ENCODE assay signal across 8 mouse cellular contexts in the genomic region with DNA sequence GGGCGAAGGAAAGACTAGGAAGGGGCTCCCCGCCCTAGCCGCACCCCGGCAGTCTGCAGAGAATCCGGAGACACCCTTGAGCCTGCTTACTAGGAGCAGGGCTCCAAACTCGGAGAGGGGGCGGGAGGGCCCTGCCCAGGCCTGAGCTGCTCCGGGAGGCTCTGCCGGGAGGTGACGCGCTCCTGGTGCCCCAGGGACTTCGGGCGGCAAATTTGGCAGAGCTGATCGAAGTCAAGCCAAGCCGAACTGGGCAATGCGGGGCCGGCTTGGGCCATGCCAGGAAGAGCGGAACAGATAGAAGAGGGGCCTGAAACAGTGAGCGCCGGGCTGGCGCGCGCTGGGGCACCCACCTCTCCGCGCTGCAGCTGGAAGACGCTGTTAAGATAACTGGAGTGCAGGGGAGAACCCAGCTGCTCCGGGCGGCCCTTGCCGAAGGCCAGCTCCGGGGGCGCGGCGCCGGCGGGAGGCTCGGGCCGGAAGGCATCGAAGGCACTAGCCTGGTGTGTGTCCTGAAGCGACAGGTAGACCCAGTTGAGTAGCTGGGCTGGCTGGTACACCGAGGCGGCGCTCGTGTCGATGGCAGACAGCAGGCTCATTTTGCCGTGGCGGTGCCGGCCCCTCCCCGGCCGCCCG. TPM values are rescaled to one million over a fixed set of nuclear protein-coding genes. Genes with fewer than 3 reads are reported as not detected.
DNase-seq lines count a peak whose midpoint lies in the region; ATAC-seq and TF ChIP-seq lines count a peak whose summit lies in the region.

No protein-coding gene starts in this region.

- ATAC-seq in inflammation-experienced regulatory T-cells, adult 6 months = peak; percentile 55
- ATAC-seq in liver, postnatal 0 days = peak; percentile 28
- ATAC-seq in neural tube, embryonic 15.5 days (ENCODE audit: low FRiP score) = peak; percentile 22; the same call in 1 of the 2 replicates

- peak; percentile 20 for DNase-seq in right cerebral cortex, adult 18-20 months
- DNase-seq in right cerebral cortex, adult 2 months (ENCODE audit: low spot score in 2 of 2) = no peak
- DNase-seq in gastrocnemius, postnatal 14 days = peak; percentile 74
- peak; percentile 56 for DNase-seq in liver, postnatal 0 days
- no peak for DNase-seq in frontal cortex, postnatal 25 days (ENCODE audit: low spot score in 2 of 2)

- no peak for TF ChIP-seq EP300 in liver, postnatal 0 days (IDR thresholded peaks at IDR 0.05; ENCODE audit: low read depth)

- H3K4me2 ChIP-seq in liver, postnatal 0 days (ENCODE audit: low read depth, low read length) = peak overlapping the region; percentile 84
- H3K4me2 ChIP-seq in neural tube, embryonic 15.5 days = peak overlapping the region; percentile 90

- H3K9ac ChIP-seq in liver, postnatal 0 days (replicated peaks) = peak overlapping the region; percentile 82
- peak overlapping the region; percentile 62 for H3K9ac ChIP-seq in neural tube, embryonic 15.5 days (replicated peaks)

- H3K36me3 ChIP-seq in liver, postnatal 0 days (replicated peaks; ENCODE audit: insufficient read depth, low read length) = no peaks in the 10 kb centered on the region
- H3K36me3 ChIP-seq in neural tube, embryonic 15.5 days = no peaks in the 10 kb centered on the region

- intact Hi-C loops in gastrocnemius, postnatal 14 days (cut with DNase I; ENCODE audit: low total_unique reads) = no loop called here

- peak overlapping the region; percentile 64 for H3K4me3 ChIP-seq in bone marrow macrophage, adult 2 months (ENCODE audit: insufficient read depth, low read length)
- peak overlapping the region; percentile 75 for H3K4me3 ChIP-seq in liver, postnatal 0 days (ENCODE audit: low read depth, low read length)
- H3K4me3 ChIP-seq in neural tube, embryonic 15.5 days (replicated peaks) = peak overlapping the region; percentile 61

- H3K4me1 ChIP-seq in bone marrow macrophage, adult 2 months (ENCODE audit: control insufficient read depth, insufficient read depth, low read length) = peaks cover 5% of the 10 kb centered on the region
- H3K4me1 ChIP-seq in liver, postnatal 0 days (ENCODE audit: insufficient read depth) = peaks cover 22% of the 10 kb centered on the region
- H3K4me1 ChIP-seq in neural tube, embryonic 15.5 days = peaks cover 49% of the 10 kb centered on the region

- H3K9me3 ChIP-seq in liver, postnatal 0 days (ENCODE audit: low read length) = no peaks in the 10 kb centered on the region
- H3K9me3 ChIP-seq in neural tube, embryonic 15.5 days (replicated peaks) = no peaks in the 10 kb centered on the region

- WGBS in liver, postnatal 0 days (ENCODE audit: insufficient replicate concordance) = under 1% methylated on average over 49 of the region's 50 CpGs
- WGBS in neural tube, embryonic 15.5 days = under 1% methylated on average over 46 of the region's 50 CpGs

- no peak for TF ChIP-seq POLR2A in bone marrow macrophage, adult 2 months (IDR thresholded peaks at IDR 0.05; ENCODE audit: borderline replicate concordance, low read depth, low read length)

- no peak for TF ChIP-seq CTCF in bone marrow macrophage, adult 2 months (IDR thresholded peaks at IDR 0.05; ENCODE audit: low read depth, low read length)
- TF ChIP-seq CTCF in liver, postnatal 0 days (IDR thresholded peaks at IDR 0.05; ENCODE audit: low read depth) = no peak

- H3K27me3 ChIP-seq in liver, postnatal 0 days (ENCODE audit: insufficient read depth, low read length) = no peaks in the 10 kb centered on the region
- peaks cover 11% of the 10 kb centered on the region; the same call in 1 of the 2 replicates for H3K27me3 ChIP-seq in neural tube, embryonic 15.5 days (replicated peaks)

- H3K27ac ChIP-seq in bone marrow macrophage, adult 2 months (ENCODE audit: insufficient read depth, low read depth, low read length) = no peak overlapping the region
- peak overlapping the region; percentile 93 for H3K27ac ChIP-seq in liver, postnatal 0 days (ENCODE audit: low read depth)
- peak overlapping the region; percentile 72 for H3K27ac ChIP-seq in neural tube, embryonic 15.5 days (replicated peaks)

RNA-seq across cellular contexts. Expression of a gene that starts 0.5 kb away (rescaled TPM):
- polyA plus RNA-seq in bone marrow macrophage, adult 2 months (2012; ENCODE audit: insufficient read depth, insufficient read length, missing spikeins) = 31.7 and 34.8 TPM in 2 replicates
- 10 to 100 TPM; 45.2 to 45.5 TPM for total RNA-seq in gastrocnemius, postnatal 14 days (2021)
- polyA plus RNA-seq in inflammation-experienced regulatory T-cells, adult 6 months (2017; shearing (Covaris generic)) = under 1 TPM; 0.11 to 0.28 (median 0.23) TPM
- 13.7 and 13.8 TPM in 2 replicates for polyA plus RNA-seq in liver, postnatal 0 days (2015; fragmentation: Nextera tagmentation; extraction: Ambion mirVana)
- polyA plus RNA-seq in neural tube, embryonic 15.5 days (2015; fragmentation: Nextera tagmentation; extraction: Ambion mirVana) = 13.4 and 17.0 TPM in 2 replicates

Comparison
In these comparisons a context has a peak if more than half of its experiments do, and no peak if none do; other contexts are left out.
1. DNase-seq: peak in right cerebral cortex, adult 18-20 months (single experiment), gastrocnemius, postnatal 14 days (single experiment) and liver, postnatal 0 days (single experiment); none in right cerebral cortex, adult 2 months (0 of 2) and frontal cortex, postnatal 25 days (0 of 2).
2. RNA of a gene that starts 0.5 kb away (polyA plus RNA-seq): 31.7 to 34.8 TPM in bone marrow macrophage, adult 2 months, 13.7 to 13.8 TPM in liver, postnatal 0 days and 13.4 to 17.0 TPM in neural tube, embryonic 15.5 days; 0.11 to 0.28 TPM in inflammation-experienced regulatory T-cells, adult 6 months; every median in the first group is over 10 times any median in the second.
3. Peak in every context shown above with its lines, with median percentiles within 50 percentile points of each other: H3K4me3 ChIP-seq and ATAC-seq.